Mouse (Mus musculus) heart, embryonic 14.5 days (tissue): ENCODE data around the gene 4833439L19Rik. TPM values are rescaled to one million over a fixed set of nuclear protein-coding genes. Genes with fewer than 3 reads are reported as not detected.
"Not testable (repeated sequence)": the region's sequence is repeated elsewhere in the genome, so short reads cannot be mapped to it uniquely, and the experiment has no call there.

Experiments
- ATAC-seq: fragments of 200-750 bp; cut with Nextera tagmentation; 2 replicates; pipeline ENCODE4 v1.8.0; 2017; ENCODE audit warnings: low read depth, moderate TSS enrichment; ENCODE audit not compliant: insufficient number of reproducible peaks, insufficient read depth, low FRiP score
- H3K27ac ChIP-seq, 2 experiments: fragments of 200-500 bp in 1 of 2; fragments of 300-500 bp in 1 of 2; sonication (generic) in 1 of 2; replicated peaks in 1 of 2; 2 replicates each; pipeline ENCODE4 v1.5.1; 2012 to 2014; ENCODE audit warnings: low read depth in 2 of 2, low read length in 2 of 2, control low read depth in 1 of 2, mild to moderate bottlenecking in 1 of 2, mixed read lengths in 1 of 2; ENCODE audit not compliant: control insufficient read depth in 1 of 2, insufficient read depth in 1 of 2
- H3K27me3 ChIP-seq: fragments of 300-500 bp; sonication (generic); 2 replicates; pipeline ENCODE4 v1.6.1; 2014; ENCODE audit warnings: mild to moderate bottlenecking, low read length, control low read depth; ENCODE audit not compliant: control insufficient read depth, insufficient read depth
- H3K36me3 ChIP-seq: fragments of 300-500 bp; sonication (generic); 2 replicates; pipeline ENCODE4 v1.6.1; 2014; ENCODE audit warnings: mild to moderate bottlenecking, control low read depth, low read length, mixed read lengths; ENCODE audit not compliant: control insufficient read depth, insufficient read depth
- H3K4me1 ChIP-seq, 2 experiments: fragments of 200-500 bp in 1 of 2; fragments of 300-500 bp in 1 of 2; sonication (generic) in 1 of 2; 2 replicates each; pipeline ENCODE4 v1.6.1; 2012 to 2014; ENCODE audit warnings: low read length in 2 of 2, control low read depth in 1 of 2, mixed read lengths in 1 of 2; ENCODE audit not compliant: control insufficient read depth in 2 of 2, insufficient read depth in 2 of 2
- H3K4me2 ChIP-seq: fragments of 300-500 bp; sonication (generic); 2 replicates; pipeline ENCODE4 v1.6.1; 2014; ENCODE audit warnings: mild to moderate bottlenecking, low read length
- H3K4me3 ChIP-seq, 2 experiments: fragments of 200-500 bp in 1 of 2; fragments of 300-500 bp in 1 of 2; sonication (generic) in 1 of 2; 2 replicates each; pipeline ENCODE4 v1.5.1; 2012 to 2014; ENCODE audit warnings: low read length in 2 of 2, mild to moderate bottlenecking in 2 of 2, control low read depth in 1 of 2, low read depth in 1 of 2, moderate library complexity in 1 of 2; ENCODE audit not compliant: control insufficient read depth in 1 of 2, insufficient read depth in 1 of 2
- H3K9ac ChIP-seq: fragments of 300-500 bp; sonication (generic); 2 replicates; pipeline ENCODE4 v1.6.1; 2014; ENCODE audit warnings: mild to moderate bottlenecking, low read length
- H3K9me3 ChIP-seq: fragments of 300-500 bp; sonication (generic); 2 replicates; pipeline ENCODE4 v1.6.1; 2016; ENCODE audit warnings: low read length, control low read depth; ENCODE audit not compliant: control insufficient read depth
- WGBS: fragments of 180-500 bp; shearing (Covaris S2); extraction: QIAGEN DNeasy Blood & Tissue Kit; methylation state at CpG from one replicate; pipeline ENCODE4 v1.1.7; 2014; 5-methylcytosine and 5-hydroxymethylcytosine counted together
- polyA plus RNA-seq: library from polyadenylated mRNA; unstranded; fragments of >200 nt; fragmentation: Nextera tagmentation; extraction: Ambion mirVana; gene quantifications from 2 replicates; pipeline ENCODE4 v1.2.1, GENCODE M21; 2014

4833439L19Rik gene
- 123 and 128 TPM in 2 replicates for polyA plus RNA-seq

DNA sequence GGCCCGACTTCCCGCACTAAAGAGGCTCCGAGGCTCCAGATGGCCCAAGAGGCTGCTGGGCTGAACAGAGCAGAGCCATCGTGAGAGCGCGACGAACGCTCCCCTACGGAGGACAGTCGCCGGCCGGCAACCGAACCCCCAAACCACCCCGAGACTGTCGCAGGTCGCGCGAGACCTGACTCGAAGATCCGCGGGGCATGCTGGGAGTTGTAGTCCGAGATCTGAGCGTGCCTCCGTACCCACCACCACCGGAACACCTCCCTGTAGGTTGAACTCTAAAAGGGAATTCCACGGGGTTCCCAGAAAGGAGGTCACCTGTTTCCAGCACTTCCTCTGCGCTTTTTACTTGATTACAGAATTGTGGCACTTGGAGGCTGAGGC is at the start of gene 4833439L19Rik:
TSS of gene 4833439L19Rik (minus strand) at position 235 of the 381 bp plus-strand sequence.
- peak within 1 kb of the TSS; percentile 62 to 68 for H3K27ac ChIP-seq
- peaks cover 35% of the 10 kb centered on the region for H3K36me3 ChIP-seq
- peak; percentile 92 for ATAC-seq
- H3K9me3 ChIP-seq: no peaks in the 10 kb centered on the region
- H3K4me3 ChIP-seq: peak within 1 kb of the TSS; percentile 85 to 97
- 0% methylated on average over 27 of the region's 27 CpGs for WGBS
- no peaks in the 10 kb centered on the region for H3K27me3 ChIP-seq
- peaks cover 9 to 11% of the 10 kb centered on the region in 2 experiments for H3K4me1 ChIP-seq
- H3K4me2 ChIP-seq: peak within 1 kb of the TSS; percentile 87
- peak within 1 kb of the TSS; percentile 98 for H3K9ac ChIP-seq

DNA sequence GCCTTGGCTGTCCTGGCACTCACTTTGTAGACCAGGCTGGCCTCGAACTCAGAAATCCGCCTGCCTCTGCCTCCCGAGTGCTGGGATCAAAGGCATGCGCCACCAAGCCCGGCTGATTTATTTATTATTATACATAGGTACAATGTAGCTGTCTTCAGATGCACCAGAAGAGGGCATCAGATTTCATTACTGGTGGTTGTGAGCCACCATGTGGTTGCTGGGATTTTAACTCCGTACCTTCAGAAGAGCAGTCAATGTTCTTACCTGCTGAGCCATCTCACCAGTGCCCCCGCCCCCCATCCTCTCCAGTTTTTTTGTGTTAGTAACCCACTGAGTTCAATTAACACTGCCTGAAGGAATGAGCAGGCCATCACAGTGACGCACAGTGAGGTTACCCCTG is 47.9 kb upstream of the 4833439L19Rik start:
- H3K9me3 ChIP-seq, H3K4me3 ChIP-seq, ATAC-seq, H3K27ac ChIP-seq, H3K36me3 ChIP-seq, H3K27me3 ChIP-seq, H3K9ac ChIP-seq, H3K4me2 ChIP-seq: not testable (repeated sequence)
- H3K4me1 ChIP-seq: peaks cover 8 to 21% of the 10 kb centered on the region in 2 experiments
- 82% methylated on average over 8 of the region's 8 CpGs for WGBS

GRCm38 (mm10) chr13:54610972-54611754 is 45.9 kb upstream of the 4833439L19Rik start, which contains the start of gene Cltb:
Gene Cltb (minus strand): TSS chr13:54611344.
- H3K9ac ChIP-seq: peak within 1 kb of the TSS; percentile 82
- no peaks in the 10 kb centered on the region for H3K9me3 ChIP-seq
- H3K27ac ChIP-seq: peak within 1 kb of the TSS; percentile 3 to 6; a peak in 2 of 4 replicates
- H3K36me3 ChIP-seq: no peaks in the 10 kb centered on the region
- H3K4me3 ChIP-seq: peak within 1 kb of the TSS; percentile 67 to 68
- peaks cover 8 to 21% of the 10 kb centered on the region in 2 experiments for H3K4me1 ChIP-seq
- WGBS: under 1% methylated on average over 62 of the region's 66 CpGs
- peak; percentile 60 for ATAC-seq
- peak within 1 kb of the TSS; percentile 90 for H3K4me2 ChIP-seq
- no peaks in the 10 kb centered on the region for H3K27me3 ChIP-seq

GRCm38 (mm10) chr13:54610613-54610971 is 45.4 kb upstream of the 4833439L19Rik start:
- H3K27me3 ChIP-seq: no peaks in the 10 kb centered on the region
- H3K9ac ChIP-seq: peak overlapping the region; percentile 82
- peaks cover 3% of the 10 kb centered on the region; the same call in 1 of the 2 replicates for H3K36me3 ChIP-seq
- no peak for ATAC-seq
- H3K4me2 ChIP-seq: peak overlapping the region; percentile 90
- H3K27ac ChIP-seq: peak overlapping the region; percentile 3 to 6; a peak in 1 of 4 replicates
- peaks cover 8 to 21% of the 10 kb centered on the region in 2 experiments for H3K4me1 ChIP-seq
- 15% methylated on average over 13 of the region's 13 CpGs for WGBS
- no peaks in the 10 kb centered on the region for H3K9me3 ChIP-seq
- peak overlapping the region; percentile 67 to 68 for H3K4me3 ChIP-seq

GRCm38 (mm10) chr13:54609301-54609700 is 44.1 kb upstream of the 4833439L19Rik start:
- Histone ChIP-seq H3K4me1 (peaks cover 8 to 21% of the 10 kb centered on the region in 2 experiments), H3K4me3 (no peak overlapping the region), H3K36me3 (peaks cover 9% of the 10 kb centered on the region; the same call in 1 of the 2 replicates), H3K27ac (0 out of 4 replicates have a peak overlapping the region, but pooled peaks of 1 of the 2 experiments have one; percentile 34), H3K4me2 (peak overlapping the region; percentile 21; the same call in 1 of the 2 replicates), H3K9me3 (no peaks in the 10 kb centered on the region), H3K9ac (peak overlapping the region; percentile 16; the same call in 1 of the 2 replicates), H3K27me3 (no peaks in the 10 kb centered on the region)
- no peak for ATAC-seq
- WGBS: 11% methylated on average over 1 of the region's 1 CpGs

DNA sequence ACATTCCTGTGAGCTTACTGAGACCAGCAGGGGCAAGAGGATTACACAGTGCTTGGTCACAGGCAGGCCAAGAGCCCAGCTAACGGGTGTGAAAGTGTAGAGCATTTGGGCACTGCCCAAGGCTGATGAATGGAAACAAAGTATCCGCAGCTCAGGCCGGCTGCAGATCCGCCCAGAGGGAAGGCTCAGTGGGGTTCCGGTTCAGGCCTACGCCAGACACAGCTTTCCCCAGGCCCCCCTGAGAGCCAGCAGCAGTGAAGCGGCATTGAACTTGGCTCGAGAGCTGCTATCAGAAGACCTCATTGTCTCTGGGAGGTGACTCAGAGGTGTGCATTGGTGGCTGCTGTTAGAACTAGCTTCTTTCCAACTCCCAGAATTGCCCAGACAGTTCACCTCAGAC is 43.4 kb upstream of the 4833439L19Rik start:
- Histone ChIP-seq H3K4me2 (peak overlapping the region; percentile 21), H3K9me3 (no peaks in the 10 kb centered on the region), H3K27ac (no peak overlapping the region), H3K27me3 (no peaks in the 10 kb centered on the region), H3K4me3 (no peak overlapping the region), H3K36me3 (peaks cover 9% of the 10 kb centered on the region; the same call in 1 of the 2 replicates), H3K9ac (0 out of 2 replicates have a peak overlapping the region, but pooled peaks have one; percentile 7), H3K4me1 (peaks cover 8 to 21% of the 10 kb centered on the region in 2 experiments)
- whole genome bisulfite sequencing: 23% methylated on average over 8 of the region's 8 CpGs
- ATAC-seq: no peak

- Histone ChIP-seq H3K36me3 (peaks cover 9% of the 10 kb centered on the region; the same call in 1 of the 2 replicates), H3K9ac (no peak overlapping the region), H3K4me3 (no peak overlapping the region), H3K9me3 (no peaks in the 10 kb centered on the region), H3K27ac (no peak overlapping the region), H3K4me2 (no peak overlapping the region), H3K27me3 (no peaks in the 10 kb centered on the region), H3K4me1 (peaks cover 8 to 21% of the 10 kb centered on the region in 2 experiments)
- WGBS: 82% methylated on average over 3 of the region's 3 CpGs
- ATAC-seq: no peak
These were observed 42.8 kb upstream of the 4833439L19Rik start for GRCm38 (mm10) chr13:54608002-54608401.
